Mouse (Mus musculus) hindbrain, embryonic 15.5 days (tissue): ENCODE data around the gene Ddo. TPM values are rescaled to one million over a fixed set of nuclear protein-coding genes. Genes with fewer than 3 reads are reported as not detected.

Experiments used
- ATAC-seq: fragments of 200-750 bp; cut with Nextera tagmentation; 2 replicates; pipeline ENCODE4 v1.8.0; 2017; ENCODE audit warnings: low read depth, moderate number of reproducible peaks, moderate TSS enrichment; ENCODE audit not compliant: low FRiP score
- H3K27ac ChIP-seq: fragments of 300-500 bp; sonication (generic); replicated peaks from 2 replicates; pipeline ENCODE4 v1.5.1; 2015; ENCODE audit warnings: mild to moderate bottlenecking, inconsistent platforms
- H3K27me3 ChIP-seq: fragments of 300-500 bp; sonication (generic); 2 replicates; pipeline ENCODE4 v1.6.1; 2015; ENCODE audit warnings: control low read depth, inconsistent platforms
- H3K36me3 ChIP-seq: fragments of 300-500 bp; sonication (generic); 2 replicates; pipeline ENCODE4 v1.6.1; 2015; ENCODE audit warnings: control low read depth, inconsistent platforms
- H3K4me1 ChIP-seq: fragments of 300-500 bp; sonication (generic); replicated peaks from 2 replicates; pipeline ENCODE4 v1.6.1; 2015; ENCODE audit warnings: control low read depth, inconsistent platforms
- H3K4me2 ChIP-seq: fragments of 300-500 bp; sonication (generic); 2 replicates; pipeline ENCODE4 v1.6.1; 2015; ENCODE audit warnings: moderate library complexity, mild to moderate bottlenecking, inconsistent platforms
- H3K4me3 ChIP-seq: fragments of 300-500 bp; sonication (generic); 2 replicates; pipeline ENCODE4 v1.5.1; 2015; ENCODE audit warnings: mild to moderate bottlenecking, inconsistent platforms
- H3K9ac ChIP-seq: fragments of 300-500 bp; sonication (generic); 2 replicates; pipeline ENCODE4 v1.6.1; 2015; ENCODE audit warnings: inconsistent platforms
- H3K9me3 ChIP-seq: fragments of 300-500 bp; sonication (generic); 2 replicates; pipeline ENCODE4 v1.6.1; 2016; ENCODE audit warnings: control low read depth, inconsistent platforms
- WGBS: fragments of 180-500 bp; shearing (Covaris S2); methylation state at CpG from one replicate; pipeline ENCODE4 v1.1.7; 2015; 5-methylcytosine and 5-hydroxymethylcytosine counted together
- polyA plus RNA-seq: library from polyadenylated mRNA; unstranded; fragments of >200 nt; fragmentation: Nextera tagmentation; extraction: Ambion mirVana; gene quantifications from 2 replicates; pipeline ENCODE4 v1.2.1, GENCODE M21; 2015

The Ddo gene
- polyA plus RNA-seq, 1 experiment from 2014 or later, result 1.6 TPM

DNA sequence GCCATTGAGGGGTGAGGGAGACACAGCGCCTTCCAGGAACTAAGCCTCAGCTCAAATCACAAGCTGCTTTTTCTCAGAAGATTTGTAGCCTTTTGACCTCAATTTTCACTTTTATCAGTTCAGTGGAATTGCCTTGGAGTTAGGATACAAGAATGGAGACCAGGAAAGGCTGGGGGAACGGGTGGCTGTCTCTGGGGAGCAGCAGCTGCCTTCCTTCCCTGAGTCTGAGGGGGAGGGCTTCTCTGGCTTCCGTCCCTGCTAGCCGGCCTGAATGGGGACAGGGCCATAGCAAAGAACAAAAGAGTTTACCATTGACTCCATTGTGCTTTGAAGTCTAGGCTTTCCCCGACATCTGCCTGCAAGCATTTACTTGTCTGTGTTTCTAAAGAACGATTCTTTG lies 94.5 kb downstream of the Ddo start:
- ATAC-seq, result no peak
- Histone ChIP-seq H3K27ac (no peak overlapping the region), H3K4me3 (no peak overlapping the region), H3K4me2 (no peak overlapping the region), H3K9me3 (no peaks in the 10 kb centered on the region), H3K9ac (no peak overlapping the region), H3K27me3 (no peaks in the 10 kb centered on the region), H3K36me3 (no peaks in the 10 kb centered on the region), H3K4me1 (peaks cover 24% of the 10 kb centered on the region)
- WGBS, result 22% methylated on average over 6 of the region's 6 CpGs

- no peak for ATAC-seq
- H3K9ac ChIP-seq, result no peak overlapping the region
- no peaks in the 10 kb centered on the region for H3K27me3 ChIP-seq
- WGBS, result 39% methylated on average over 4 of the region's 4 CpGs
- no peak overlapping the region for H3K27ac ChIP-seq
- H3K4me3 ChIP-seq, result no peak overlapping the region
- H3K9me3 ChIP-seq, result no peaks in the 10 kb centered on the region
- peaks cover 24% of the 10 kb centered on the region for H3K4me1 ChIP-seq
- H3K36me3 ChIP-seq, result no peaks in the 10 kb centered on the region
- H3K4me2 ChIP-seq, result no peak overlapping the region
These were observed 95.3 kb downstream of the Ddo start for GRCm38 (mm10) chr10:40725066-40725465.

- Histone ChIP-seq H3K9me3 (no peaks in the 10 kb centered on the region), H3K4me3 (no peak overlapping the region), H3K4me1 (peaks cover 24% of the 10 kb centered on the region), H3K27ac (no peak overlapping the region), H3K36me3 (no peaks in the 10 kb centered on the region), H3K9ac (no peak overlapping the region), H3K27me3 (no peaks in the 10 kb centered on the region), H3K4me2 (no peak overlapping the region)
- 86% methylated on average over 4 of the region's 4 CpGs for WGBS
- no peak for ATAC-seq
These were observed 95.7 kb downstream of the Ddo start for GRCm38 (mm10) chr10:40725471-40725870.

GRCm38 (mm10) chr10:40726288-40726902 lies 96.6 kb downstream of the Ddo start:
- no peak overlapping the region for H3K4me2 ChIP-seq
- H3K27me3 ChIP-seq, result no peaks in the 10 kb centered on the region
- H3K27ac ChIP-seq, result 0 out of 2 replicates have a peak overlapping the region, but pooled peaks have one; percentile 4
- H3K9me3 ChIP-seq, result no peaks in the 10 kb centered on the region
- peaks cover 24% of the 10 kb centered on the region for H3K4me1 ChIP-seq
- H3K4me3 ChIP-seq, result no peak overlapping the region
- 43% methylated on average over 11 of the region's 11 CpGs for WGBS
- no peaks in the 10 kb centered on the region for H3K36me3 ChIP-seq
- H3K9ac ChIP-seq, result no peak overlapping the region
- no peak for ATAC-seq

- no peak for ATAC-seq
- Histone ChIP-seq H3K4me3 (no peak overlapping the region), H3K9ac (no peak overlapping the region), H3K9me3 (no peaks in the 10 kb centered on the region), H3K36me3 (no peaks in the 10 kb centered on the region), H3K27ac (0 out of 2 replicates have a peak overlapping the region, but pooled peaks have one; percentile 34), H3K27me3 (no peaks in the 10 kb centered on the region), H3K4me1 (peaks cover 24% of the 10 kb centered on the region), H3K4me2 (no peak overlapping the region)
- whole genome bisulfite sequencing, result 15% methylated on average over 5 of the region's 5 CpGs
These were observed 97.2 kb downstream of the Ddo start for GRCm38 (mm10) chr10:40726989-40727388.

DNA sequence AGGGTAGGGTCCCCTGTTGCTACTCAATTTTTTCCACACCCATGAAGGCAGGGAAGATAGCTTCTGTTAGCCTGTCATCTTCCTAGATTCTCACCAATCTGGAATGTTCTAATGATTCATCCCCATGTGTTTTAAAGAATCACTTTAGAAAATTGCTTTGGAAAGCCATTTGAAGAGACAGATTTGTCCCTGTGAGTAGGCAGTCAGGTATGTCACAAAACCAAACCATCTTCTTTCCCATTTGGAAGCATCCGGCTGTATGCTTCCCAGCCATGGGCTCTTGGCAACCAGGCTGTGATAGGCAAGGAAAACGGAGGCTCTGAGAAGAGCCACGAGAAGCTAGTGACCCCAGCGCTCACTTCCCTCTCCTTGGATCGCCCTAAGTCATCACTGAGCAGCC lies 100.4 kb downstream of the Ddo start:
- ATAC-seq, result no peak
- H3K9ac ChIP-seq, result no peak overlapping the region
- H3K27me3 ChIP-seq, result no peaks in the 10 kb centered on the region
- H3K9me3 ChIP-seq, result no peaks in the 10 kb centered on the region
- H3K4me3 ChIP-seq, result no peak overlapping the region
- H3K36me3 ChIP-seq, result no peaks in the 10 kb centered on the region
- no peak overlapping the region for H3K4me2 ChIP-seq
- 85% methylated on average over 5 of the region's 5 CpGs for WGBS
- peaks cover 14% of the 10 kb centered on the region for H3K4me1 ChIP-seq
- no peak overlapping the region for H3K27ac ChIP-seq

Other genes starting within 250 kb of the Ddo start
- gene Slc22a16, start 59.7 kb upstream of the Ddo start, polyA plus RNA-seq, result not detected in 2 replicates
- 0.51 and 0.60 TPM in 2 replicates for gene Mettl24, start 53.3 kb downstream of the Ddo start, polyA plus RNA-seq